In genomic region chr4:139636373-139636772, GRCm38 (mm10) we compare ENCODE assay signal across 9 mouse cellular contexts. TPM values are rescaled to one million over a fixed set of nuclear protein-coding genes. Genes with fewer than 3 reads are reported as not detected.
DNase-seq lines count a peak whose midpoint lies in the region; ATAC-seq lines count a peak whose summit lies in the region.
"Had no signal": no experiment of that assay in that cellular context is flagged by ENCODE, and none has a peak within 500 bp of the region (broad histone marks: within the 10 kb centered on the region; RNA-seq: fewer than 3 reads in every experiment).

No protein-coding gene starts in this region.

- ATAC-seq in liver, embryonic 11.5 days (replicated peaks; ENCODE audit: low FRiP score) = no peak
- no peak for ATAC-seq in megakaryocyte-erythroid progenitor cell, adult 5-6 weeks (replicated peaks; ENCODE audit: low FRiP score, low TSS enrichment, poor library complexity, severe bottlenecking)

- DNase-seq in left cerebral cortex, adult 18-20 months (ENCODE audit: low spot score in 2 of 2) = peak; percentile 70 to 82
- DNase-seq in left cerebral cortex, adult 11 months (ENCODE audit: low spot score) = no peak
- DNase-seq in R1 (ENCODE audit: low read depth, low spot score) = peak; percentile 59
- peak; percentile 83 to 90 for DNase-seq in cerebellum, postnatal 25 days
- peak; percentile 83 for DNase-seq in heart, postnatal 4 days
- DNase-seq in liver, embryonic 11.5 days (ENCODE audit: low spot score) = peak; percentile 61
- DNase-seq in retina, postnatal 7 days (ENCODE audit: low read depth, low spot score) = peak; percentile 56

- WGBS in liver, embryonic 11.5 days = 22% methylated on average over 7 of the region's 7 CpGs

- no peak overlapping the region for H3K9ac ChIP-seq in liver, embryonic 11.5 days (ENCODE audit: low read depth, low read length)

- peaks cover 7% of the 10 kb centered on the region for H3K27me3 ChIP-seq in liver, embryonic 11.5 days (replicated peaks; ENCODE audit: control insufficient read depth, insufficient read depth, low read length)

- H3K4me1 ChIP-seq in liver, embryonic 11.5 days (replicated peaks; ENCODE audit: control insufficient read depth, insufficient read depth, low read length) = peaks cover 10% of the 10 kb centered on the region; the same call in 1 of the 2 replicates

- no peaks in the 10 kb centered on the region for H3K9me3 ChIP-seq in liver, embryonic 11.5 days (ENCODE audit: control insufficient read depth, low read length)
- H3K9me3 ChIP-seq: megakaryocyte, embryonic 14.5 days had no signal

- no peak overlapping the region for H3K27ac ChIP-seq in liver, embryonic 11.5 days (ENCODE audit: low read depth, low read length)

- no peak overlapping the region for H3K4me2 ChIP-seq in liver, embryonic 11.5 days

- H3K4me3 ChIP-seq in liver, embryonic 11.5 days (ENCODE audit: low read depth, low read length) = no peak overlapping the region
- H3K4me3 ChIP-seq: megakaryocyte, embryonic 14.5 days had no signal

- no peaks in the 10 kb centered on the region for H3K36me3 ChIP-seq in liver, embryonic 11.5 days (ENCODE audit: control insufficient read depth, insufficient read depth, low read length)

RNA-seq across cellular contexts. Expression of gene Aldh4a1, which starts 13.7 kb away (rescaled TPM):
- total RNA-seq in left cerebral cortex, adult 18-20 months (2021) = 10 to 100 TPM; 17.6 to 19.1 TPM
- 10 to 100 TPM; 15.1 to 15.4 TPM for total RNA-seq in heart, postnatal 4 days (2021)
- polyA plus RNA-seq in liver, embryonic 11.5 days (2014; fragmentation: Nextera tagmentation; extraction: Ambion mirVana) = 45.2 and 52.0 TPM in 2 replicates
- 8.0 and 13.2 TPM in 2 replicates for total RNA-seq in megakaryocyte-erythroid progenitor cell, adult 5-6 weeks (2014; fragmentation: Nextera tagmentation)
- total RNA-seq in megakaryocyte-erythroid progenitor cell, adult 5-6 weeks (2017) = 9.9 and 13.3 TPM in 2 replicates

RNA-seq across cellular contexts. Expression of gene Tas1r2, which starts 17.0 kb away (rescaled TPM):
- total RNA-seq in left cerebral cortex, adult 18-20 months (2021) = not detected
- total RNA-seq in heart, postnatal 4 days (2021) = not detected
- not detected in 2 replicates for polyA plus RNA-seq in liver, embryonic 11.5 days (2014; fragmentation: Nextera tagmentation; extraction: Ambion mirVana)
- not detected in 2 replicates for total RNA-seq in megakaryocyte-erythroid progenitor cell, adult 5-6 weeks (2014; fragmentation: Nextera tagmentation)
- not detected in 2 replicates for total RNA-seq in megakaryocyte-erythroid progenitor cell, adult 5-6 weeks (2017)

RNA-seq across cellular contexts. Expression of gene Gm21969, which starts 33.4 kb away (rescaled TPM):
- total RNA-seq in left cerebral cortex, adult 18-20 months (2021) = under 1 TPM in 1 of 2 experiments, not detected in 1; 0.12 TPM
- total RNA-seq in heart, postnatal 4 days (2021) = not detected
- polyA plus RNA-seq in liver, embryonic 11.5 days (2014; fragmentation: Nextera tagmentation; extraction: Ambion mirVana) = not detected in 2 replicates
- not detected in 2 replicates for total RNA-seq in megakaryocyte-erythroid progenitor cell, adult 5-6 weeks (2014; fragmentation: Nextera tagmentation)
- not detected in 2 replicates for total RNA-seq in megakaryocyte-erythroid progenitor cell, adult 5-6 weeks (2017)
